Mouse (Mus musculus): ENCODE measurements at regions not wholly inside any gene's neighbourhood (a gene's known extent, or its start where the extent isn't known, plus 50 kb on each side); places are given as distances from the start of the nearest gene placed in this dataset.

DNA sequence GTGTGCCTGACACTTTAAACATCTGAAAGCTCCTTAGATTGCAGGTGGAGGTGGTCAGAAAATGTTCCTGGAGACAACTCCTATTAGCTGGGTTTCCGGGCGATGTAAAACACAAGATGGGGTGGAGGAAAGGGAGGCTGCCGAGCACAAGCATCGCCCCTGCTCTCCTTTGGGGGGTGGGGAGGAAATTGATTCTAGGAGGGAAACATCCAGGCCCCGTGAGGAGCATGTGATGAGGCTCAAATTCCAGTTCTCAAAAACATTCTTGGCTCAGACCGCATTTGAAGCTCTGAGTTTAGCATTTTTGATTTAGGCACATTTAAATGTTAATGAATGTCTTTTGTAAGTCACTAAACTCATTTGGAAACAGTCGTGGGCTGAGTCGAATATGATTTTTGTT, 105.5 kb downstream of the Rpl14 start:
- no peak for TF ChIP-seq GATA1 (IDR thresholded peaks at IDR 0.05; ENCODE audit: borderline replicate concordance, low read length)
- no peak for TF ChIP-seq FLI1 (IDR thresholded peaks at IDR 0.05; ENCODE audit: low read length)

All from megakaryocyte, embryonic 14.5 days (primary cell).